Mouse (Mus musculus) CH12.LX (cell line): ENCODE measurements around the gene Ccer2. TPM values are rescaled to one million over a fixed set of nuclear protein-coding genes. Genes with fewer than 3 reads are reported as not detected.

Experiments used
- DNase-seq: peaks from one replicate; pipeline ENCODE4 v3.0.0-alpha.2; 2013; ENCODE audit errors: extremely low read depth
- H3K27ac ChIP-seq: 2 replicates; pipeline ENCODE4 v1.5.1; 2012; ENCODE audit warnings: low read depth, mild to moderate bottlenecking, control low read depth, moderate library complexity; ENCODE audit not compliant: insufficient read depth
- H3K27me3 ChIP-seq: replicated peaks from 2 replicates; pipeline ENCODE3; 2012; ENCODE audit warnings: inconsistent platforms
- H3K36me3 ChIP-seq, 2 experiments: replicated peaks in 1 of 2; 2 replicates each; pipeline versions ENCODE3 to v1.6.1; 2012; ENCODE audit warnings: inconsistent platforms in 1 of 2, low read length in 1 of 2, mild to moderate bottlenecking in 1 of 2, mixed read lengths in 1 of 2, moderate library complexity in 1 of 2; ENCODE audit not compliant: control insufficient read depth in 1 of 2, insufficient read depth in 1 of 2
- H3K4me1 ChIP-seq, 2 experiments: 2 replicates each; pipeline ENCODE4 v1.6.1; 2012; ENCODE audit warnings: inconsistent platforms in 1 of 2, moderate library complexity in 1 of 2; ENCODE audit not compliant: insufficient read depth in 2 of 2, control insufficient read depth in 1 of 2
- H3K4me2 ChIP-seq: 2 replicates; pipeline ENCODE4 v1.6.1; 2012; ENCODE audit warnings: low read depth, mild to moderate bottlenecking, control low read depth; ENCODE audit not compliant: poor library complexity, insufficient read depth, severe bottlenecking
- H3K4me3 ChIP-seq, 3 experiments: fragments of 150-350 bp in 1 of 3; sonication (generic) in 1 of 3; replicated peaks in 1 of 3; 2 replicates each; pipeline versions ENCODE3 to v1.5.1; 2011 to 2012; ENCODE audit warnings: low read depth in 2 of 3, low read length in 2 of 3, mild to moderate bottlenecking in 2 of 3, moderate library complexity in 2 of 3, control low read depth in 1 of 3, improper control_type of control experiment in 1 of 3, inconsistent platforms in 1 of 3, mixed read lengths in 1 of 3; ENCODE audit not compliant: poor library complexity in 1 of 3
- H3K79me2 ChIP-seq: replicated peaks from 2 replicates; pipeline ENCODE4 v1.6.1; 2012; ENCODE audit warnings: mild to moderate bottlenecking, moderate library complexity; ENCODE audit not compliant: control insufficient read depth, poor library complexity, insufficient read depth, severe bottlenecking; ENCODE audit errors: extremely low read depth
- H3K9ac ChIP-seq: 2 replicates; pipeline ENCODE4 v1.6.1; 2012; ENCODE audit warnings: low read depth, mild to moderate bottlenecking, control low read depth, moderate library complexity; ENCODE audit not compliant: insufficient read depth
- H3K9me3 ChIP-seq: replicated peaks from 2 replicates; pipeline ENCODE3; 2012; ENCODE audit warnings: low read length, inconsistent platforms, mixed read lengths
- BHLHE40 ChIP-seq: IDR thresholded peaks from 2 replicates; pipeline ENCODE4 v1.6.1; 2011; ENCODE audit warnings: mild to moderate bottlenecking, low read depth, low read length, improper control_type of control experiment
- CHD1 ChIP-seq: IDR thresholded peaks from 2 replicates; pipeline ENCODE4 v1.6.1; 2012; ENCODE audit warnings: low read depth, low read length, improper control_type of control experiment, inconsistent platforms
- CHD2 ChIP-seq: IDR thresholded peaks from 2 replicates; pipeline ENCODE4 v1.6.1; 2011; ENCODE audit warnings: low read length, improper control_type of control experiment
- ELF1 ChIP-seq: IDR thresholded peaks from 2 replicates; pipeline ENCODE4 v1.6.1; 2014; ENCODE audit warnings: low read depth, mild to moderate bottlenecking, inconsistent platforms, low read length, improper control_type of control experiment
- EP300 ChIP-seq: IDR thresholded peaks from 2 replicates; pipeline ENCODE4 v1.6.1; 2011; ENCODE audit warnings: low read length, improper control_type of control experiment
- ETS1 ChIP-seq: conservative IDR thresholded peaks from 2 replicates; pipeline ENCODE4 v1.6.1; 2012; ENCODE audit warnings: low read depth, mild to moderate bottlenecking, inconsistent platforms, low read length, improper control_type of control experiment, moderate library complexity
- GABPA ChIP-seq: IDR thresholded peaks from 2 replicates; pipeline ENCODE4 v1.6.1; 2012; ENCODE audit warnings: low read depth, low read length, improper control_type of control experiment, inconsistent platforms; ENCODE audit not compliant: insufficient replicate concordance
- HCFC1 ChIP-seq: IDR thresholded peaks from 2 replicates; pipeline ENCODE4 v1.6.1; 2012; ENCODE audit warnings: low read depth, mild to moderate bottlenecking, inconsistent platforms, low read length, improper control_type of control experiment
- IRF4 ChIP-seq: IDR thresholded peaks from 2 replicates; pipeline ENCODE4 v1.6.1; 2014; ENCODE audit warnings: low read depth, mild to moderate bottlenecking, inconsistent platforms, low read length, improper control_type of control experiment
- JUN ChIP-seq: IDR thresholded peaks from 2 replicates; pipeline ENCODE4 v1.6.1; 2011; ENCODE audit warnings: low read depth, mild to moderate bottlenecking, low read length, improper control_type of control experiment, moderate library complexity; ENCODE audit not compliant: insufficient read depth
- KAT2A ChIP-seq: IDR thresholded peaks from 2 replicates; pipeline ENCODE4 v1.6.1; 2012; ENCODE audit warnings: low read length, improper control_type of control experiment, inconsistent platforms; ENCODE audit not compliant: insufficient replicate concordance
- MAX ChIP-seq: IDR thresholded peaks from 2 replicates; pipeline ENCODE4 v1.6.1; 2011; ENCODE audit warnings: low read length, improper control_type of control experiment
- MAZ ChIP-seq: IDR thresholded peaks from 2 replicates; pipeline ENCODE4 v1.6.1; 2012; ENCODE audit warnings: low read depth, mild to moderate bottlenecking, inconsistent platforms, low read length, improper control_type of control experiment, moderate library complexity
- MEF2A ChIP-seq: IDR thresholded peaks from 2 replicates; pipeline ENCODE4 v1.6.1; 2014; ENCODE audit warnings: low read depth, mild to moderate bottlenecking, inconsistent platforms, low read length, improper control_type of control experiment, borderline replicate concordance
- MXI1 ChIP-seq: IDR thresholded peaks from 2 replicates; pipeline ENCODE4 v1.6.1; 2011; ENCODE audit warnings: mild to moderate bottlenecking, low read depth, low read length, improper control_type of control experiment
- MYC ChIP-seq: IDR thresholded peaks from 2 replicates; pipeline ENCODE4 v1.6.1; 2011; ENCODE audit warnings: low read depth, mild to moderate bottlenecking, improper control_type of control experiment, low read length
- NELFE ChIP-seq: IDR thresholded peaks from 2 replicates; pipeline ENCODE4 v1.6.1; 2011; ENCODE audit warnings: low read depth, low read length, improper control_type of control experiment
- NRF1 ChIP-seq: IDR thresholded peaks from 2 replicates; pipeline ENCODE4 v1.6.1; 2014; ENCODE audit warnings: low read depth, mild to moderate bottlenecking, inconsistent platforms, low read length, improper control_type of control experiment, moderate library complexity
- PAX5 ChIP-seq: IDR thresholded peaks from 2 replicates; pipeline ENCODE4 v1.6.1; 2012; ENCODE audit warnings: low read length, inconsistent platforms, mixed read lengths
- POLR2A ChIP-seq: IDR thresholded peaks from 2 replicates; pipeline ENCODE4 v1.6.1; 2011; ENCODE audit warnings: low read depth, mild to moderate bottlenecking, improper control_type of control experiment, low read length
- RCOR1 ChIP-seq: conservative IDR thresholded peaks from 2 replicates; pipeline ENCODE4 v1.6.1; 2012; ENCODE audit warnings: low read depth, mild to moderate bottlenecking, inconsistent platforms, low read length, improper control_type of control experiment
- SIN3A ChIP-seq: IDR thresholded peaks from 2 replicates; pipeline ENCODE4 v1.6.1; 2012; ENCODE audit warnings: low read length, improper control_type of control experiment, inconsistent platforms
- TBP ChIP-seq: conservative IDR thresholded peaks from 2 replicates; pipeline ENCODE4 v1.6.1; 2011; ENCODE audit warnings: low read depth, low read length, improper control_type of control experiment
- TCF12 ChIP-seq: IDR thresholded peaks from 2 replicates; pipeline ENCODE4 v1.6.1; 2014; ENCODE audit warnings: low read depth, mild to moderate bottlenecking, inconsistent platforms, low read length, improper control_type of control experiment
- USF1 ChIP-seq: IDR thresholded peaks from 2 replicates; pipeline ENCODE4 v1.6.1; 2014; ENCODE audit warnings: low read depth, mild to moderate bottlenecking, inconsistent platforms, low read length, improper control_type of control experiment
- ZC3H11A ChIP-seq: IDR thresholded peaks from 2 replicates; pipeline ENCODE4 v1.6.1; 2012; ENCODE audit warnings: low read depth, mild to moderate bottlenecking, inconsistent platforms, low read length, improper control_type of control experiment
- ZKSCAN1 ChIP-seq: IDR thresholded peaks from 2 replicates; pipeline ENCODE4 v1.6.1; 2012; ENCODE audit warnings: low read depth, inconsistent platforms, low read length, improper control_type of control experiment, borderline replicate concordance
- dilution Hi-C: fragments of 300-500 bp; cut with MboI; formaldehyde crosslinking; loops from 2 replicates; pipeline ENCODE4 v1.14.3; 2020; ENCODE audit warnings: low sequenced_read_pairs; ENCODE audit not compliant: extremely low pct_unique_long_range_greater_than_20kb, extremely low pct_ligation_motif_present
- in situ Hi-C: fragments of 300-500 bp; cut with MboI; formaldehyde crosslinking; loops from 3 replicates; pipeline ENCODE4 v1.14.3; 2019; ENCODE audit warnings: low sequenced_read_pairs, low pct_ligation_motif_present, low pct_unique_long_range_greater_than_20kb, mixed read lengths
- polyA plus RNA-seq: library from polyadenylated mRNA; unstranded; fragments of >175 nt; gene quantifications from 2 replicates; pipeline ENCODE4 v1.2.1, GENCODE M21; 2012; ENCODE audit warnings: low read depth; ENCODE audit not compliant: insufficient read length
- total RNA-seq, 2 experiments: library from RNA; depleted of rRNA; stranded (reverse); fragments of 300-350 nt in 1 of 2; fragments of >200 nt in 1 of 2; gene quantifications; 2 replicates each; pipeline ENCODE4 v1.2.3; 2012 to 2014

The Ccer2 gene
- total and polyA plus RNA-seq, 3 experiments = 0.17 TPM; not detected in 2

GRCm38 (mm10) chr7:28766173-28766879 is 10.4 kb downstream of the Ccer2 start, which contains the start of gene Sirt2:
Gene Sirt2 (plus strand): TSS chr7:28766735.
- peak; percentile 92 for TF ChIP-seq CHD2
- no peak for TF ChIP-seq ZKSCAN1
- peak; percentile 44; the same call in 1 of the 2 replicates for TF ChIP-seq MEF2A
- peak; percentile 100 for TF ChIP-seq KAT2A
- peak; percentile 97 for TF ChIP-seq SIN3A
- TF ChIP-seq RCOR1 = 0 out of 2 replicates have a peak, but pooled peaks have one; percentile 28
- peak; percentile 48; the same call in 1 of the 2 replicates for TF ChIP-seq IRF4
- peak; percentile 79 for TF ChIP-seq BHLHE40
- TF ChIP-seq NELFE = peak; percentile 65; the same call in 1 of the 2 replicates
- peak; percentile 88; the same call in 1 of the 2 replicates for TF ChIP-seq GABPA
- TF ChIP-seq MYC = peak; percentile 82
- TF ChIP-seq HCFC1 = peak; percentile 97
- TF ChIP-seq ZC3H11A = no peak
- peak; percentile 68; the same call in 1 of the 2 replicates for TF ChIP-seq MAZ
- peak; percentile 94 for TF ChIP-seq ELF1
- TF ChIP-seq CHD1 = no peak
- peak; percentile 74 for TF ChIP-seq NRF1
- TF ChIP-seq POLR2A = peak; percentile 83
- TF ChIP-seq TBP = peak; percentile 67; the same call in 1 of the 2 replicates
- TF ChIP-seq PAX5 = no peak
- peak; percentile 65; the same call in 1 of the 2 replicates for TF ChIP-seq TCF12
- peak; percentile 45 for TF ChIP-seq USF1
- no peak for TF ChIP-seq JUN
- TF ChIP-seq EP300 = no peak
- TF ChIP-seq MXI1 = peak; percentile 93
- TF ChIP-seq ETS1 = 0 out of 2 replicates have a peak, but pooled peaks have one; percentile 22
- peak; percentile 75 for TF ChIP-seq MAX

More at GRCm38 (mm10) chr7:28766173-28766879, 10.4 kb downstream of the Ccer2 start, which contains the start of gene Sirt2:
- Histone ChIP-seq H3K4me2 (peak within 1 kb of the TSS; percentile 83), H3K4me3 (peak within 1 kb of the TSS; percentile 81 to 88 (median 86)), H3K79me2 (peaks cover 34% of the 10 kb centered on the region), H3K27ac (no peak within 1 kb of the TSS; the same call in 1 of the 2 replicates), H3K27me3 (no peaks in the 10 kb centered on the region), H3K9me3 (no peaks in the 10 kb centered on the region), H3K36me3 (peaks cover 19 to 38% of the 10 kb centered on the region in 2 experiments), H3K4me1 (peaks cover 14 to 40% of the 10 kb centered on the region in 2 experiments), H3K9ac (peak within 1 kb of the TSS; percentile 84)
- peak; percentile 100 for DNase-seq
- in situ Hi-C loops (no loop called here), dilution Hi-C loops (no loop called here)
